Mouse (Mus musculus) ES-Bruce4 (cell line): ENCODE measurements around the gene Zfp839.

ENCODE experiments used
- CTCF ChIP-seq: IDR thresholded peaks from one replicate; pipeline ENCODE4 v1.8.1; 2011; ENCODE audit warnings: low read depth, low read length
- EP300 ChIP-seq: IDR thresholded peaks from 2 replicates; pipeline ENCODE4 v1.6.1; 2011; ENCODE audit warnings: low read depth, low read length; ENCODE audit not compliant: insufficient read depth

DNA sequence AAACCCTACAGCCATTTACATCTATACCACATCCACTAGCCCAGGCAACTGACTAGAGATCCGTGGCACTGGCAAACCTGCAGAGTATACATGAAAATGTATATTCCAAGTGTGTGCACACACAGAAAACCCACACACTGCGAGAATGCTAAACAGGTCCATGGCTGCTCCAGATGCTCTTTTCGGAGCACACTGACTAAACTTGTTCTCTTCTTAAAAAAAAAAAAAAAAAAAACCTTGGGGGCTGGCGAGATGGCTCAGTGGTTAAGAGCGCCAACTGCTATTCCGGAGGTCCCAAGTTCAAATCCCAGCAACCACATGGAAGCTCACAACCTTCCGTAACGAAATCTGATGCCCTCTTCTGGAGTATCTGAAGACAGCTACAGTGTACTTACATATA is 12.2 kb upstream of the Zfp839 start:
- TF ChIP-seq CTCF, result no peak
- no peak for TF ChIP-seq EP300
